Mouse (Mus musculus): ENCODE results near the gene Gapdhs.

Gene Gapdhs

DNA sequence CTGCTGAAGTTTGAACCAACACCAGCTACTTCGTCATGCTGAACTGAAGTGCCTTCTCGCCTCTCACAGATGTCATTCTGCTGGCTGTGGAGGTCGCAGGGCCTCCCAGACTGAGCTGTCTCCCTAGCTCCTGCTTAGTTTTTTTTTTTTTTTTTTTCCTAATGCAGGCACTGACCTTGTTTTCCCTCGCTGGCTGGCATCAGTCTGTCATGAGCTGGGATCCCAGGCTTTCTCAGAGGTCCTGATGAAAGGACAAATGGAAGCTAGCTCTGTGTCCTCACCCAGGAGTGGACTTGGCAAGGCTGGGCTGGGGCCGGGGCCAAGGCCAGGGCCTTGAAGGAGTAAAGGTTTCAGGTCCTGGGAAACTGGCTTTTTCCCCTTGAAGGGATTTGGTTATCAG is 61.6 kb downstream of the Gapdhs start:
- no peak for DNase-seq (ENCODE audit: extremely low read depth, low read depth)

Data from MEL-GATA-1-ER (cell line).